Mouse (Mus musculus) 3134 (cell line): ENCODE measurements around the gene Olfr672.
"Not testable (repeated sequence)": the region's sequence is repeated elsewhere in the genome, so short reads cannot be mapped to it uniquely, and the experiment has no call there.

ENCODE experiments used
- DNase-seq: peaks from one replicate; pipeline ENCODE4 v3.0.0-alpha.2; 2011; ENCODE audit warnings: low spot score; ENCODE audit not compliant: insufficient read length; ENCODE audit errors: extremely low read depth

The Olfr672 gene

GRCm38 (mm10) chr7:105001929-105002328, at the start of gene Olfr672:
Olfr672 (minus strand) TSS chr7:105002029.
- DNase-seq, result no peak

GRCm38 (mm10) chr7:105033836-105034235, 32.0 kb upstream of the Olfr672 start:
- DNase-seq, result not testable (repeated sequence)

DNA sequence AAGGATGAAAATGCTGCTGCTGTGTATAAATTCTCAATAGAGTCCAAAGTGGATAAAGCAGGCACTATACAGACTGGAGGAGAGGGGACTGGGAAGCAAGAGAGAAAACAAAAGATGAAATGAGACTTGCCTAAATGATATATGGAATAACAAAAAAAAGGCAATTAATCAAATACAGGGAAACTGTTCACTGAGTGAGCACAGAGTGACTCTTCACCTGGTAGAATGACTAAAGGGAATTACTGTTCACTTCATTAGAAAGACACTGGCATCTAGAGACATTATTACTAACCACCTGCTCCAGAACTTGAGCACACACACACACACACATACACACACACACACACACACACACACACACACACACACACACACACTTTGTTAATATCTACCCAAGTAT, 30.6 kb upstream of the Olfr672 start, which contains the start of gene Olfr676:
Olfr676 (plus strand) TSS at position 301 of the 400 bp plus-strand sequence.
- no peak for DNase-seq

- no peak for DNase-seq
These were observed 26.5 kb upstream of the Olfr672 start, which contains the start of gene Olfr675 for GRCm38 (mm10) chr7:105028360-105028759. Olfr675 (minus strand) TSS chr7:105028460.

DNA sequence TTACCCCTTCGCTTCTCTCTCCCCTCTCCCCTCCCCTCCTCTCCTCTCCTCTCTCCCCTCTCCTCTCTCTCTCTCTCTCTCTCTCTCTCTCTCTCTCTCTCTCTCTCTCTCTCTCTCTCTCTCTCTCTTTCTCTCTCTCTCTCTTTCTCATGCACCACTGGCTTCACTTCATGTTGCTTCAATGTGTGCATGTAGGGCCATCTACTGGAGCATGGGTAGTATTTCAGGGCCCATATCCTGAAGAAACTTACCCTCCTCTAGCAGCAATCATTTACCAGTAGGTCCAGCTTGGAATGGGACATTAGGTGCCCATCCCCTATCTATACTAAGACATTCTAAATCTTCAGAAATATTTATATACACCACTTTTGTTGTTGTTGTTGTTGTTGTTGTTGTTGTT, 20.7 kb upstream of the Olfr672 start:
- peak; percentile 1 for DNase-seq

- no peak for DNase-seq
These were observed 22.8 kb downstream of the Olfr672 start, which contains the start of gene Olfr671 for GRCm38 (mm10) chr7:104979026-104979425. Olfr671 (minus strand) TSS chr7:104979126.

DNA sequence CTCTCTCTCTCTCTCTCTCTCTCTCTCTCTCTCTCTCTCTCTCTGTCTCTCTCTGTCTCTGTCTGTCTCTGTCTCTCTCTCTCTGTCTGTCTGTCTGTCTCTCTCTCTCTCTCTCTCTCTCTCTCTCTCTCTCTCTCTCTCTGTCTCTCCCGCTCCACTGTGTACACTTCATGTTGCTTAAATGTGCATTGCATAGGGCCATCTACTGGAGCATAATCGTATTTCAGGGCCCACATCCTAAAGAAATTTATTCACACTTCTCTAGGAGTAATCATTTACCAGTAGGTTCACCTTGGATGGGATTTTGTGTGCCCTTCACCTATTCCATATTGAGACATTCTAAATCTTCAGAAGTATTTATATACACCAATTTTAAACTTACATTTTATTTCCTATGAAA, 29.3 kb downstream of the Olfr672 start:
- not testable (repeated sequence) for DNase-seq

DNA sequence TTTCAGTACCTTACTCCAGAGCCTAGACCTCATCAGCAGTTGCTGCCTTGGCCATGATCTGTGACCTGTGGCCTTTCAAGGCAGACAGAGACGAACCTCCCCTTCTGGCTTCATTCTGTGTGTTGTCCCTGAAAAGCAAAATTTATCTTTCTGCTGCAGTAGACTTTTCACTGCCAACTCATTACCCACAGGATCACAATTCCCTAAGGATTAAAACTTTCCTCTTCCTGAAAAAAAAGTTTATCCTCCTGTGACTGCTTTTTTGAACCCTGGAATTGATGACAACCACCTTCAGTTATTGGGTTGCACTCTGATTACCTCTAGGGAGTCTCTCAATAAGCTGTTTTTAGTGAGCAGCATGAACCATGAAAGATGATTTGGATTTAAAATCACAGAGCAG, 39.3 kb downstream of the Olfr672 start, which contains the start of gene Olfr670:
Olfr670 (minus strand) TSS at position 101 of the 400 bp plus-strand sequence.
- DNase-seq, result no peak

GRCm38 (mm10) chr7:104950234-104950633, 51.6 kb downstream of the Olfr672 start:
- not testable (repeated sequence) for DNase-seq
